Mouse (Mus musculus): Measurements from ENCODE around the gene Olfr951. TPM values are rescaled to one million over a fixed set of nuclear protein-coding genes. Genes with fewer than 3 reads are reported as not detected.

Gene Olfr951
- polyA plus RNA-seq (2012; rRNA removed): not detected in 2 replicates

DNA sequence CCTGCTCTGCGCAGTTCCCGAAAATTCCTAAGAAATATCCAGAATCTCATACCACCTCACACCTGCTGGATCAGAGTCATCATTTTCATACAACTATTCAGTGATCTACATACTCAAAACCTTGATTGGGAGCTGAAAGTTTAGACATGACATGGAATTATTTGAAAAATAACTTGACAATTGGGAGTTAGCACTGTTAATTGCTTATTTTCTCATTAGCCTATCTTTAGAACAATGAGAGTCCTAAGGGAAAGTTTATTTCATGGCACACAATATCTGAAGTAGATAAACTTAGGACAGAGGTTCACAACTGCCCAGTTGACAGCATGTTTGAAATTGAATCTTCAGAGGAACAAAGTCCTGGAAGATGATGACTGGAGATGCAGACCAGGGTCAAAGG, at the start of gene Olfr951:
Gene Olfr951, plus strand, starts transcription at position 301 of the 400 bp plus-strand sequence.
- no peaks in the 10 kb centered on the region for H3K27me3 ChIP-seq (ENCODE audit: control insufficient read depth, insufficient read depth, low read length)
- H3K36me3 ChIP-seq (ENCODE audit: control insufficient read depth, insufficient read depth, low read length): no peaks in the 10 kb centered on the region
- H3K4me1 ChIP-seq (ENCODE audit: control insufficient read depth, insufficient read depth, insufficient read length, low read length): no peaks in the 10 kb centered on the region
- no peak within 1 kb of the TSS for H3K27ac ChIP-seq (ENCODE audit: insufficient read depth, low read depth, low read length)
- 91% methylated on average over 2 of the region's 2 CpGs for WGBS
- no peak within 1 kb of the TSS for H3K4me3 ChIP-seq (ENCODE audit: low read depth, low read length)
- TF ChIP-seq CTCF (IDR thresholded peaks at IDR 0.05; ENCODE audit: extremely low read depth, insufficient read length, insufficient replicate concordance, low read depth, low read length) (no peak), POLR2A (IDR thresholded peaks at IDR 0.05; ENCODE audit: low read depth, low read length) (no peak)

GRCm38 (mm10) chr9:39427048-39427447, 39.8 kb downstream of the Olfr951 start, which contains the start of gene Olfr952:
Gene Olfr952, minus strand, starts transcription at chr9:39427148.
- no peaks in the 10 kb centered on the region for H3K36me3 ChIP-seq (ENCODE audit: control insufficient read depth, insufficient read depth, low read length)
- H3K27me3 ChIP-seq (ENCODE audit: control insufficient read depth, insufficient read depth, low read length): no peaks in the 10 kb centered on the region
- H3K27ac ChIP-seq (ENCODE audit: insufficient read depth, low read depth, low read length): no peak within 1 kb of the TSS
- no peaks in the 10 kb centered on the region for H3K4me1 ChIP-seq (ENCODE audit: control insufficient read depth, insufficient read depth, insufficient read length, low read length)
- TF ChIP-seq CTCF (IDR thresholded peaks at IDR 0.05; ENCODE audit: extremely low read depth, insufficient read length, insufficient replicate concordance, low read depth, low read length) (no peak), POLR2A (IDR thresholded peaks at IDR 0.05; ENCODE audit: low read depth, low read length) (no peak)
- H3K4me3 ChIP-seq (ENCODE audit: low read depth, low read length): no peak within 1 kb of the TSS

Other genes starting within 250 kb of the Olfr951 start
- gene Olfr943, start 221.1 kb upstream of the Olfr951 start, polyA plus RNA-seq (2012; rRNA removed): not detected in 2 replicates
- gene Olfr944, start 185.5 kb upstream of the Olfr951 start, polyA plus RNA-seq (2012; rRNA removed): not detected in 2 replicates
- gene Olfr1537, start 137.4 kb upstream of the Olfr951 start, polyA plus RNA-seq (2012; rRNA removed): not detected in 2 replicates
- gene Olfr945, start 110.6 kb upstream of the Olfr951 start, polyA plus RNA-seq (2012; rRNA removed): not detected in 2 replicates
- not detected in 2 replicates for gene Olfr948, start 61.4 kb upstream of the Olfr951 start, polyA plus RNA-seq (2012; rRNA removed)
- gene Olfr952, start 39.7 kb downstream of the Olfr951 start, polyA plus RNA-seq (2012; rRNA removed): not detected in 2 replicates
- not detected in 2 replicates for gene Olfr954, start 69.3 kb downstream of the Olfr951 start, polyA plus RNA-seq (2012; rRNA removed)
- not detected in 2 replicates for gene Olfr955, start 84.5 kb downstream of the Olfr951 start, polyA plus RNA-seq (2012; rRNA removed)
- not detected in 2 replicates for gene Olfr44, start 106.6 kb downstream of the Olfr951 start, polyA plus RNA-seq (2012; rRNA removed)
- not detected in 2 replicates for gene Olfr957, start 128.4 kb downstream of the Olfr951 start, polyA plus RNA-seq (2012; rRNA removed)
- not detected in 2 replicates for gene Olfr958, start 166.6 kb downstream of the Olfr951 start, polyA plus RNA-seq (2012; rRNA removed)
- not detected in 2 replicates for gene Olfr959, start 188.2 kb downstream of the Olfr951 start, polyA plus RNA-seq (2012; rRNA removed)
- gene AW551984, start 217.0 kb downstream of the Olfr951 start, polyA plus RNA-seq (2012; rRNA removed): 0.22 and 0.74 TPM in 2 replicates
- not detected in 2 replicates for gene Olfr148, start 223.2 kb downstream of the Olfr951 start, polyA plus RNA-seq (2012; rRNA removed)
- not detected in 2 replicates for gene Olfr960, start 234.0 kb downstream of the Olfr951 start, polyA plus RNA-seq (2012; rRNA removed)

All from small intestine, adult 2 months (tissue).